Mouse (Mus musculus) gastrocnemius, postnatal 36 days (tissue): ENCODE results near the gene Arv1. TPM values are rescaled to one million over a fixed set of nuclear protein-coding genes. Genes with fewer than 3 reads are reported as not detected.

Experiments used
- DNase-seq, 2 experiments: peaks; one replicate each; pipeline ENCODE4 v3.0.0; 2022
- intact Hi-C: fragments of 180-260 bp; cut with DNase I; formaldehyde crosslinking; loops from one replicate; pipeline ENCODE4 v1.15.1; 2025
- long read RNA-seq, 2 experiments: library from polyadenylated mRNA; stranded (forward); transcript quantifications; one replicate each; pipeline ENCODE4 v2.0.0; 2021
- total RNA-seq, 2 experiments: library from RNA; stranded (reverse); gene quantifications; 2 replicates each; pipeline ENCODE4 v1.2.3; 2021

Arv1 gene
- total RNA-seq, result 1 to 10 TPM; 2.2 to 2.9 TPM
- long read RNA-seq, experiment 1, result 0 reads
- long read RNA-seq, experiment 2, partial matches to known transcripts, result 1 of 5 reads
- long read RNA-seq, experiment 2, other reads (novel, unspliced or antisense), result 3 of 5 reads

- peak; percentile 90 to 95 for DNase-seq
- intact Hi-C loops, result no loop called here
Observed at GRCm38 (mm10) chr8:124721862-124722515, at the start of gene Arv1, which contains the start of gene Ttc13. Gene Arv1 (plus strand): TSS chr8:124722139. Gene Ttc13 (minus strand): TSS chr8:124721983.

GRCm38 (mm10) chr8:124672345-124672744, 49.6 kb upstream of the Arv1 start:
- intact Hi-C loops, result loop anchor here (10.0 kb wide), 1 partner anchor 288 kb away; no protein-coding TSS in a partner anchor

GRCm38 (mm10) chr8:124676661-124677060, 45.3 kb upstream of the Arv1 start:
- intact Hi-C loops, result loop anchor here (1.0 to 10.0 kb wide), 2 partner anchors 60 to 292 kb away; no protein-coding TSS in a partner anchor
- no peak for DNase-seq

More at GRCm38 (mm10) chr8:124672345-124672744, 49.6 kb upstream of the Arv1 start:
- DNase-seq, result no peak

DNA sequence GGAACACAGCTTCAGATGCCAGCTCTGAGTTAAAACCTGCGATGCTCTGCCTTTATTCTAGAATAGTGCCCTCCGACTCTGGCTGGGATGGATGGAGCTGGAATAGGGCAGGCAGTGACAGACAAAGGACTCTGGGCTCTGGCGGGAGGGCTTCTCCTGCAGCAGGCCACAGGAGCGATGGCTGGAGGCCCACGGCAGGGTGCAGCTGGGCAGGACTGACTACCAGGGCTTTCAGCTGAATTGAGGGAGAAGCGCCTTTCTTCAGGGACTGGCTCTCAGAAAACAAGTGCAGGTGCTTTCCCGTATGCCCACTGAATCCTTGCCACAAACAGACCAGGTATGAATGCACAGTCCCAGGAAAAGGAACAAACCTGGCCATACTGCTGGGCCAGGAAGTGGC, 44.9 kb upstream of the Arv1 start:
- intact Hi-C loops, result loop anchor here (1.0 to 10.0 kb wide), 2 partner anchors 61 to 292 kb away; no protein-coding TSS in a partner anchor
- DNase-seq, result no peak

GRCm38 (mm10) chr8:124677486-124677885, 44.5 kb upstream of the Arv1 start:
- intact Hi-C loops, result loop anchor here (1.0 to 10.0 kb wide), 2 partner anchors 61 to 293 kb away; no protein-coding TSS in a partner anchor
- peak; percentile 64 to 78 for DNase-seq

- DNase-seq, result no peak
- intact Hi-C loops, result loop anchor here (10.0 kb wide), 1 partner anchor 293 kb away; no protein-coding TSS in a partner anchor
Observed at GRCm38 (mm10) chr8:124678246-124678645, 43.7 kb upstream of the Arv1 start.

- intact Hi-C loops, result no loop called here
Observed at GRCm38 (mm10) chr8:124681077-124681791, 40.7 kb upstream of the Arv1 start.

DNA sequence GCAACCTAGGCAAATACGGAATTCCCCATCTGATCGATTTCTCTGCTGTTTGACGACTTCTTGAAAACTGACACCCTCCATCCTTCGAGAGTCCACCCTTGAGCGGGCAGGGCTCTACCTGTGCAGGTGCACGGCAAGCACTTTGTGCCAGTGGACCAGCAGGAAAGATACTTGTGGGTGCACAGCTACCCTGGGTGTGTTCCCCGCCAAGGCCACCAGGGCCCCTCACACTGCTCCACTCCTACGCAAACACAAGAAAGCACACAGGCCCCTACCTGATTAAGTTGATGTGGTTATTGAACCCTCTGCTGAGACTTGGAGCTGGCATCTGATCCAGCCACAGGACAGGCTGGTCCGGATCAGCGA, 40.2 kb upstream of the Arv1 start:
- no peak for DNase-seq
- intact Hi-C loops, result no loop called here

More at GRCm38 (mm10) chr8:124681077-124681791, 40.7 kb upstream of the Arv1 start:
- no peak for DNase-seq

- DNase-seq, result no peak
- intact Hi-C loops, result no loop called here
Observed at GRCm38 (mm10) chr8:124682218-124682617, 39.7 kb upstream of the Arv1 start.

- intact Hi-C loops, result no loop called here
- DNase-seq, result no peak
Observed at GRCm38 (mm10) chr8:124688899-124689298, 33.0 kb upstream of the Arv1 start.

DNA sequence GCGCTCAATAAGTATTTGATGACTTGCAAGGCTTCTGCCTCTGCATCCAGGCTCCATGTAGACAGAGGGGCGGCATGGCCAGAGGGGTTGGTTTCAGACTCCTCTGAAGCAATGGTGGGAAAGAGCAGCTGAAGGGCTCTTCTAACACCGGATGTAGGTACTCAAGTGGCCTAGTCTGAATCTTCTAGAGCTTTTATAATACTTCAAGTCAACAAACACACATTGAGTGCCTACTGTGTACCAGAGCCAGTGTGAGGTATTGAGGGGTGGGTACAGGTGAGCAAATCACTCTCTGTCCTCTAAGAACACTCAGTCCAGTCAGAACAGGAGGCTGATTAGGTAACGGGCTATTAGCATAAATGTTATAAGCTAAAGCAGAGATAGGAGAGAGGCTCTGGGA, 30.2 kb upstream of the Arv1 start:
- intact Hi-C loops, result no loop called here
- no peak for DNase-seq

- no peak for DNase-seq
- intact Hi-C loops, result no loop called here
Observed at GRCm38 (mm10) chr8:124695424-124696100, 26.4 kb upstream of the Arv1 start.

DNA sequence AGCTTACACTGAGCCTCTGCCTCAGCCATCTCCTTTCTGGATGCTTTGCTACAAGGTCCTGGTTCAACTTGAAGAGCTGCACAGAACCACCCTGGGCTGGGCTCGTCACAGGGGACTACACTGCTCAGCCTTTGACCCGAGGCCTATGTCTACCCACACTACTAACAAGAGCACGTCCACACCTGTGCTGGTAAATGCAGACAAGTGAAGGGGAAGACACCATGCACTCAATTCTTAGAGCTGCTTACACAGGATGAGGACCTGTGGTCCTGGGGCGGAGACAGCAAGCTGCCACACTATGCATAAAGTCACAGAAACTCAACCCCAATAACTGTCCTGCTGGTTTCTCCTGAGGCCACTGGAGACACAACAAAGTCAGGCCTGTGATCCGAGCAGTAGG, 21.7 kb upstream of the Arv1 start:
- no peak for DNase-seq
- intact Hi-C loops, result no loop called here

GRCm38 (mm10) chr8:124701023-124701422, 20.9 kb upstream of the Arv1 start:
- intact Hi-C loops, result no loop called here
- DNase-seq, result no peak

DNA sequence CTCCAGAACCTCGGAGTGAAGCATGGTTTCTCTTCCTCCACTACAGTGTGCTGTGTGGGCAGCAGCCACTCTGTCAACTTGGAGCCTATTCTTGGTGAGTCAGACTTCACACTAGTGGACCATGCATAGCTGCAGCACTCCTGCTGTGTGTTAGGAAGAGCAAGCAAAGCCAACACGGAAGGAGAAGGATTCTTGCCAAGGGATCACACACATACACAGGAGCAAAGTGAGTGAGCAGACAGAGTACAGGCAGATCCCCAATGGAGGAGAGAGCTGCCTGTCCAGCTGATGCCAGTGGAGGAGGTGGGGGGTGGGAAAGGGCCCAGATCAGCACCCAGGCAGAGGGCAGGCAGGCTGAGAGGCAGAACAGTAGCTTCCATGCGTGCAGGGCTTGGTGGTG, 19.8 kb upstream of the Arv1 start:
- no peak for DNase-seq
- intact Hi-C loops, result no loop called here

- intact Hi-C loops, result no loop called here
- no peak for DNase-seq
Observed at GRCm38 (mm10) chr8:124703526-124703925, 18.4 kb upstream of the Arv1 start.

- DNase-seq, result no peak
- intact Hi-C loops, result no loop called here
Observed at GRCm38 (mm10) chr8:124704376-124704775, 17.6 kb upstream of the Arv1 start.

DNA sequence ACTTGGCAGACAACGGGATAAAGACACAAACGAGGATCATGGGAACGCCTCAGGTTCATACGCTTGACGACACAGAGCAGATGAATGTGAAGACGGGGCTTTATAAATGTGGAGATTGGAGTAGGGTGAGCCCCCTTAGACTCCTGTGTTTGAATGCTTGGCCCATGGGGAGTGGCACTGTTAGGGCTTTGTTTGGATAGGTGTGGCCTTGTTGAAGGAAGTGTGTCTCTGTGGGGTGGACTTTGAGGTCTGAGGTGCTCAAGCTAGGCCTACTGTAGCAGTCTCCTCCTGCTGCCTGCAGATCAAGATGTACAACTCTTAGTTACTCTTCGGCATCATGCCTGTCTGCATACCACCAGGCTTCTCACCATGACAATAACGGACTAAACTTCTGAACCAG, 16.1 kb upstream of the Arv1 start:
- intact Hi-C loops, result no loop called here

DNA sequence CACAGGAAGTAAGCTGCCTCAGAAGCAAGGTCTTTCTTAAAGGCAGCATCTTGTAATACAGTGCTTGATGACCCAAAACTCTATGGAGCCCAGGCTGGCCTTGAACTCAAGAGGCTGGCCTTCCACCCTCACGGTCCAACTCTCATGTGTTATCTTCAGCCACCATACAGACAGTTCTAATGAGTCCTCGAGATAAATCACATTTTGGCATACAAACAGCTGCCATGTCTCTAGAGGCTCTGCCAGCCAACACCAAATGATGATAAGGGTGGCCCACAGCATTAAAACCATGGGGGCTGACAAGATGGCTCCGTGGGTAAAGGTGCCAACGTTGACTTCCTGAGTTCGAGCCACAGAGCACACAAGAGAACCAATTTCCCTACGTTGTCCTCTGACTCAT, 8.7 kb upstream of the Arv1 start:
- intact Hi-C loops, result no loop called here
- DNase-seq, result no peak

More for the DNA sequence above, 16.1 kb upstream of the Arv1 start:
- no peak for DNase-seq

DNA sequence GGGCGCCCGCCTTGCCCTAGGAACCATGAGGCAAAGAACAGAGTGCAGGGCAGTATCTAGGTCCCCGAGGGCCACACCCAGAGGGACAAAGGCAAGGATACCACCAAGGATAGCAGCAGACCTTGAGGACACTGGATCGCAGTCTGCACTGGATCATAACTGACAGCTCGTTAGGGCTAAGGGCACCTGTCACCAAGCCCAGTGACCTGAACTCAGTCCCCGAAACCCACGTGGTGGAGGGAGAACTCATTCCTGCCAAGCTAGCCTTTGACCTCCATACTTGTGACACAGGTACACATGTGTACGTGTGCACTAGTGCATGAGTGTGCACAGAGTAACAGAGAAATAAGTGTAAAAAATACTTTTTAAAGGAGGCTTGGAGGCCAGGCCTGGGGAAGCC, 6.2 kb upstream of the Arv1 start:
- no peak for DNase-seq
- intact Hi-C loops, result no loop called here

GRCm38 (mm10) chr8:124720133-124720532, 1.8 kb upstream of the Arv1 start:
- intact Hi-C loops, result no loop called here
- DNase-seq, result no peak
